Mouse (Mus musculus): Measurements from ENCODE around the gene Mrpl9.

The Mrpl9 gene

DNA sequence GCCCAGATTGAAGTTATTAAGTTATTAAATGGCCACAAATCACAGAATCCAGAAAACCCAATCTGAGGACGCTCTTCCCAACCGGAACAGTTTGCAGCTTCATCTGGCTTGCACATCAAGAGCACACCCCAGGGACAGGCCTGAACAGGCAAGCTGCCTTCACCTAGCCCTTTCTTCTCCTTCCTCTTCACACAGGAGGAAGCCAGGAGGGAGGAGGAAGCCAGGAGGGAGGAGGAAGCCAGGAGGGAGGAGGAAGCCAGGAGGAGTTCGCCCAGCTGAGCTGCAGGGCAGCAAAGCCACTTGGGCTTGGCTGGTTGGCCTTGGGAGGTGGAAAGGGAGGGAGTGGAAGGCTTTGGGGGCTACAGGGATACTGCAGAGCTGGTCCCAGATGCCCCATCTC, 25.8 kb downstream of the Mrpl9 start:
- DNase-seq = no peak

DNA sequence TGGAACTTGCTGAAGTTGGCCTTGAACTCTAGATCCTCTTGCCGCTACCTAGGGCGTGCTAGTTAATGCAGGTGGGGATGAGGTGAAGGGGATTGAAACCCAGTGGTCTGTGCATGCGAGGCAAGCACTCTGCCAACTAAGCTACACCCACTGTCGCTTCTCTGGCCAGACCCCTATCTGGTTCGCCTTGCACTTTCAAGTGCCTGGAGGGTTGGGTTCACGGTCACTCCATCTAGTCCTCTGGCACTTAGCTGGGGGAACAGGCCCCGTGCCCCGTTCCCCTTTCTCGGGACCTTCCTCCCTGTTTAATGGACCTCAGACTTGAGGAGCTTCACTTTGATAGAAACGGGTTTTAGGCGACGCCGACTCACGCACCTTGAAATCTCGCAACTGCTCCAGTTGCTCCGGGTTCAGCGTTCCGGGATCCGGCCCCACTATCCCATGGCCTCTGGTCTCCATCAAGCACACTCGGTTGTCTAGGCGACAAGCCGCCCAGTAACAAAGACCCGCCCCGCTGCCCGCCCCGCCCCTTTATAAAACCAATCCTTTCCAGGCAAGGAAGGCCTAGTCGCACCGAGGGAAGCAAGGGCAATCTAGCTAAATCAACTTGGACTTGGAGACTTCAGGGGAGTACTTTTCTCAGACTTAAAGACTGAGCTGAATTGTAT, 29.5 kb downstream of the Mrpl9 start:
- DNase-seq = no peak

DNA sequence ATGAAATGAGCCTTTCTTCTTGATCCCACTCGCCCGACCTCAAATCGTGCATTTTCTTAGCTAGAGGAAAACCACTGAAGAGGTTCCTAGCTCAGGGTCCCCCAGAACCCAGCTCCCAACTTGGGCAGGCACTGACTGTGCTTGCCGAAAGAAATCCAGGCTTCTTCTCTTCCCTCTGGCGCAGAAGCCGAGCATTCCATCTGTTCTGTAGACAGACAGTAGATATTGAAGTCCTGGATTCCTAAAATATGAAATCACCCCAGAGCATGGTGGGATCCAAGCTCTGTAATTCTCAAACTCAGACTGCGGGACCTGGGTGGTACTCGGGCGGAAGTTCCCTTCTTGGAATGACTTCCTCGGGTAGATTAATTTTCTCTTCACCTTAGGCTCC, 30.0 kb downstream of the Mrpl9 start:
- DNase-seq = no peak

DNA sequence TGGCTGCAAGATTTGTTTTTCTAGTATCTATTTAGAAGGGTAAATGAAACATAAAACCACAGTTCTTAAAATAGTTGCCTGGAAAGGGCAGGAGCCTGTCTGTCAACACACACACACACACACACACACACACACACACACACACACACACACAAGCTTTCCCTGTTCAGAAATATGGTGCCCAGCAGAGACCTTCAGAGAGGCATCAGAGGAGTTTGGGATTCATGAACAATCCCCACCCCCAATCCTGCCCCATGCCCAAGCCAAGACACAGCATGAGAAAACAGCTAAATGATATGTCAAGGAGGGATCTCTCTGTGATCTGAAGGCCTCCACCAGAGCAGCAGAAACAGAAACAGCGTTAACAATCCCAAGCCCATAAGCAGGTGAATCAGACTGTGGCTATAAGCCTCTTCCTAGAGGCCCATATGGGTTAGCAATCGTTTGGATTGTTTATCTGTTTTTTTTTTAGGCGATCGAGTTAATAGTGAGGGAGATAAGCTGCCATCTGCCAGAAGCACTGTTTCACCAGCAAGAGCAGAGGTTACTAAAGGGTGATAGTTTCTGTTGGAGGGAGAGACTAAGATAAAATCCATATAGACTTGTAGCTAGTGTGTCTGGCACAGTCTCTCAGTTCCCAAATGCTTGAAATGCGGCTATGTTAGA, 30.6 kb downstream of the Mrpl9 start:
- no peak for DNase-seq

DNA sequence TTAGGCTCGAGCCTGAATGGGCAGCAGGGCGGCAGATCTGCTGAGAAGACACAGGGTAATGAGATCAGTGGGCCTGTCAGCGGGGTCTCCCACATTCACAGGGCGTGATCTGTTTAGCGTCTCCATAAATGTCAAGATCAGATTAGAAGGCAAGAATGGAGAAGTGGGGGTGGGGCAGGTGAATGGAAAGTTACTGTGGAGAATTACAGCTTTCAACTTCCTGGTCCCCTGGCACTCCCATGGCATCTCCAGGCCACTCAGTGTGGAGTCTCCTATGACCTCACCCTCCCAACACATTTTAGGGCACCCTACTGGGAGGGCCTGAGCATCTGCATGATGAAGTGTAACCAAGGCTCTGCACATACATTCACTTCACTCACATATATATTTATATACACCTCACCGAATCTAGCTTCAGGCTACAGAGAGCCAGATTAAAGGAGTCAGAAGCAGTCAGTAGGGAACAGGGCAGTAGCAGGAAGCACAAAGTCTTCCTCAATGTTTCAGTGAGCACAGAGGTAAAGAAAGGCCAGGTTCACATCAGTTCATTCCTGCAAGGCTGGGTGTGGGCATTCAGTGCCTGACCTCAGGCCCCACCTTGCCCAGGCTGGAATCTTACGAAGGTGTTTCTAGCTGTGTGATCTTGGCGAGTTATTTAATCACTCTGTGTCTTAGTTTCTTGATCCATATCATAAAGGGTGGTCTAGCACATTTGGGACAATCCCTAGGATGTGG, 33.4 kb downstream of the Mrpl9 start:
- DNase-seq = peak; percentile 56

DNA sequence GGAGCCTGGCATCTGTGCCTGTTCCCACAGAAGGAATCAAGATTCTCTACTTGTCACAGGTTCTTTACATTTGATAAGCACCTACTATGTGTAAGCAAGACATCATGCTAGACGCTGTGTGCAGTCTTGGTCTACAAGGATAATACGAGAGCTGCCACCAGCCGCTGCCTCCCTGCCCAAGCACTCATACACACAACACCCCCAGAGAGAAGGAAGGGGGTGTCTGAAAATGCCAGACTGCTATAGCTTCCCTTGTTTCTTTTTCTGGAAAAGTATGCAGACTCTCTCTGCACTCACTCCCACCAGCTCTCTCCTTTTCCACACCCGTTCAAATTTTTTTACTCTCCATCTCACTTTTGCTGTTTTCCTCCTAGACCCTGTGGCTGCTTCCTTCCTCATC, 34.3 kb downstream of the Mrpl9 start:
- DNase-seq = no peak

DNA sequence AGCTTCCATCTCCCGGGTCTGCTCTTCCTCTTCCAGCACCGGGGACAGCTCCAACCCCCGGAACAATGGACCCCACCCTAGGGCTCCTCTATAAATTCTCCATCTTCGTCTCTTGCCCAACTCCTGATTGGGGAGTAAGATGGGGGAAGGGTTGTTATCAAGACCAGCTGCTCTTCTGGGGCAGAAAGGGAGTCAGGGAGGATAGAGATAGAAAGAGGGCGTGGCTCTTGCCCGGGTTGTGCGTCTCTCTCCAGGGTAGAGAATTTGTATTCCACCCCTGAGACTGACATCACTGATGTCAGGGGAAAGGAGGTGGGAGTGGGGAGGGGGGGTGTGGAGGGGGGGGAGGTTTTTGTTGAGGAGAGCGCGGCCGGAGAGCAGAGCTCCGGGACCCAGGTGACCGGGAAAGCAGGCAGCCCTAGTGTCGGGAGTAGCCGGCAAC, 34.9 kb downstream of the Mrpl9 start, which contains the start of gene Celf3:
Celf3 (plus strand) TSS at position 315 of the 442 bp plus-strand sequence.
- no peak for DNase-seq

DNA sequence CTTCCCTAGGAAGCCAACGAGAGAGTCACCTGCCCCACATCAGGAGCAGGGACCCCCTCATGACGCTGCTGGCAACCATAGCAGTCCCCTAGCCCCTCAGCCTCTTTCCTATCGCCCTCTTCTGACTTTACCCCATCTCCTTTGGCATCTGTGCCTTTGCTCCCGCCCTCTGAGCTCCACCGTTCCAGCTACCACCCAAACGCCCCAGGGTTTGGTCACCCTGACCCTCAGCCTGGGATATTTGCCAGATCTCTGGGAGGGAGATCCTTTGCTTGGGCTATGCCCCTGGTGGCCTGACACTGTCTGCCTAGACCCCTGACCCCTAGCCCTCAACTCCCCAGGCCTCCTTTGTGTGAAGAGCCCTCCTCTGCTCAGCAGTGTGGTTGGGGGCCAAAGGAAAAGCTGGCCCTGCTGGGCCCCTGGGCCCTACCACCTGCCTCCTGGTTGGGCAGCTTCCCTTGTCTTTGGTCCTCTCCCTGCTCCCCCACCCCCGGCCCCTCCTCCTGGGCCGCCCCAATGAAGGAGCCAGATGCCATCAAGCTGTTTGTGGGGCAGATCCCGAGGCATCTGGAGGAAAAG, 35.6 kb downstream of the Mrpl9 start:
- DNase-seq = no peak

DNA sequence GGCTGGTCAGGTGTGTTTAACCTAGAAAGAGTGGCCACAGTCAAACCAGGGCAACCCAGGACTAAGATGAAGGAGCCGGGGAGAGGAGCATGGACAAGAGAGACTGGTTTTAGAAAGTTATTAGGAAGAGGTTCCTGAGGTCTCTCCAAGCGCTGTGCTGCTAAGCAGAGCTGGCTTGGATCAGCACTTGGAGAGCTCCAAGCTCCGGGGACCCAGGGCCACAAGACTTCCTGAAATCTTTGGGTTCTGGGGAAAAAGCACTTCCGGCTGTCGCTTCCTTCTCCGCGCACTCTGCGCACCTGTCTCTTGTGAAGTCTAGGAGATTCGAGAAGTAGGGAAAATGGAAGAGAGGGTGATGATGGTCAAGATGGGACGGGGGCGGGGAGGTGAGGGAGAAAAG, 36.4 kb downstream of the Mrpl9 start:
- DNase-seq = no peak

DNA sequence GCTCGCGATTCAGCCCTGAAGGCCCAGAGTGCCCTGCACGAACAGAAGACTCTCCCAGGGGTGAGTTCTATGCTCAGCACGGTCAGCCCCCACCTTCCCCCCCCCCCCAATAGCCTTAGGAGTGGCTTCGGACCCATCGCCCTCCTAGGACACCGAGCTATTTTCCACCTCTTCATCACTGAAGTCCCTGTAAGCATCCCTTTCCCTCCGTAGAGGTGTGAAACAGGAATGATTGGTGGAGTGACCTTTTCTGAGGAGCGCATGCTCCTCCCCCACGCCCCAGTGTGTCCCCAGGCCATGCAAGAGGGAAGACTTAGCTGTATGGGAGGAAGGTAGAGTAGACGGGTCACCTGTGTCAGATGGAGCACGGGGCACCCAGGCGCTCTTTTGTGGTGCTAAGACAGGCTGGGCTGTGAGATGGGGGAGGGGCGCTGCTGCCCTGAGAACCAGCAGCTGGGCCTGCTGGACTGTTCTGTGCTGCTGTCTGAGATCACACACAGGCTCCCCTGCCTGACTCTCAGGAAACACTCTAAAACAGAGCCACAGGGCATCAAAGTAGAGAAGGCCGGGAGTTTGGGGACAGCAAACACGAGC, 37.3 kb downstream of the Mrpl9 start, which contains the start of gene Riiad1:
Riiad1 (minus strand) TSS at position 51 of the 594 bp plus-strand sequence.
- no peak for DNase-seq

DNA sequence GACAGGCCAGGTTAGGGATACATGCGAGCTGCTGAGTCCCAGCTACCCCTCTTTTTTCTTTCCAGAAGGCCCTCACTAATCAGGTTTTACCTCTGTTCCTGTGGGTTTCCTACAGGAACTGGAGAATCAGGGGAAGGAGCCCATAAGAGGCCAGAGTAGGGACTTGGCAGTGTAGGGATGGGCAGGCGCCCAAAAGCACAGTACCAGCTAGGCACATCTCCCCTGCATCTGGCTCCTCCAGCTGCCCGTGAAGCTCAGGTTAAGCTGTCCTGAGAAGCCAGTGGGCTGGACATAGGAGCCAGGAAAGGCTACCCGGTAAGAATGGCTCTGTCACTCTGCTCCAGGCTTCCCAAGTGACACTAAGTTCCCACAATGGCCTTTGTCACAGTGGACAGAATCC, 38.3 kb downstream of the Mrpl9 start:
- no peak for DNase-seq

DNA sequence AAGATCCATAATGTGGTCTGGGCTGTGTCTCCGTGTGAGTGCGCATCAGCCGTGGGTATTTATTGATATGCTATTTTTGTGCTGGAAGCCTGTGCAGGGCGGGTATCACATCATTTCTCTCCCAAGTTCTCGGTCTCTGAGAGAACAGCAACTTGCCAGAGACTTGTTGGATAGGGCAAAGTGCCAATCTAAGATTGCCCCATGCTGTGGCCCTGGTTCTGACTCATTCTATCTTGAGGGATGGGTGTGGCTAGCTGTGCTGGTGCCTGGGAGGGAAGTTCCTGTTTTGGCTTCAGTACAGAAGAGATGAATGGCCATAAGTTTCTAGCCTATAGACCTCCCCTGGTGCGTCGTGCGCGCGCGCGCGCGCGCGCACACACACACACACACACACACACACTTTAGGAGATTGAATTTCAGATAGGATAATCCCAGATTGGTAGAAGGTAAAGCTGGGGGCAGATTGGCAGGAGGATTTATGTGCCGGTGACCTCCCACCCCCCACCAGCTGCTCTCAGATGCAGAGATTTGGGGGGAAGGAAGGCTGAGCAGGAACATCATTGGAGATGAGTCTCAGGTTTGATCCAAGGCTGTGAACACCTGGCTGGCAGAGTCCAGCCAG, 39.8 kb downstream of the Mrpl9 start:
- DNase-seq = no peak

DNA sequence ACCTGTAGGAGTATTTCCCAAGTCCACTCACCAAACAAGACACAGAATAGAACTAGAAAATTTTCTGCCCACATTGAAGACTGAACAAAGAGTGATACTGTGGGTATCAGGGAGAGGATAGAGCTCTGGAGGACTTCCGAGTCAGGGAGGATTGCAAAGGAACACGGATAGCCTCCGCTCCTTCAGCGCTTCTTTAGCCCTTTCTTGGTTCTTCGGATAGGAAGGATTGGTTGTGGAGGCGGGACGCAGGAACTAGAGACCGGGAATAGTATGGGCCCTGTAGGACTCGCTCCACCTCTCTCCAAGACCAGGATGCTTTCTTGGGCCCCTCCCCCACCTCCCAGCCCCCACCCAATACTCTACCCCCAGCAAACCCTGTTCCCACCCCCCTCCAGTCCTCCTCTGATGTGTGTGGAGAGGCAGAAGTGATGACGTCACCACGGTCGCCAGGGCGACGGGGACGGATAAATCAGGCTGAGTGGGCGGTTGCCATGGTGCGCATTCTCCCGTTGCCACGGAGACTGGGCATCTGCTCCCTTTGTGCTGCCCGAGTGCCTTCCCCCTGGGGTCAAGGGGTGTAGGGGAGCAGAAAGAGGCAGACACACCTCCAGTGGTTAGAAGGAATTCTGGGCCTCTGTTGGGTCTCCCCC, 40.8 kb downstream of the Mrpl9 start:
- DNase-seq = no peak

DNA sequence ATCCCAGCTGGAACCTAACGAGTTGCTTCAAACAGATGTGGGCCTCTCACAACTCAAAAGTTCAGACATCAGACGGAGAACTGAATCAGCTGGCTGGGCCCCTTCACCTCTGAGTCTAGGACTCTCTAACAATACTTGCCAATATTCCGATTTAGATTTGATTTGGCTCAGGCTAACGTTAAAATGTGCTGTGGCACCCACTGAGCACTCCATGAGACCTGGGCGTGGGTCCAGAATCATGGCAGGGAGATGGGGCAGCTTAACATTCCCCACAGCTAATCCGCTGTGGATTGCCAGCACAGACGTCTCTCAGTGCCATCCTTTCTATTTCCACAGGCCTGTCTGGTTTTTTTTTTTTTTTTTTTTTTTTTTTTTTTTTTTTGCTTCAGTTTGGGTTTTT, 42.8 kb downstream of the Mrpl9 start:
- DNase-seq = no peak

DNA sequence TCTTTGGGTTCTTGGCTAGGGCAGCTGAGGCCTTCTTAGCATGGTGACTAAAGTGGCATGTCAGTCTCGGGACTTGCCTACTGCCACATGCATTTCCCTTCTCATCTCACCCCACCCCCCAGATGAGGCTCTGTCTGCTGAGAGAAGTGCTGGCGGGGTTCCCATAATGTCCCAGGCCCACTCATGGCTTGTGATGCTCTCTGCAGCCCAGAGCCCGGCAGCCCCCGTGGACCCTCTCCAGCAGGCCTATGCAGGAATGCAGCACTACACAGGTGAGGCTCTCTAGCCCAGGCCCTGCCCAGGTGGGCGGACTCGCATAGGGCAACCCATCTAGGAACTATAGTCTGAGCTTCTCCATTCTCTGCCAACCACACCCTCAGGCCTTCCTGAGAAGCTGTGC, 44.5 kb downstream of the Mrpl9 start:
- no peak for DNase-seq

DNA sequence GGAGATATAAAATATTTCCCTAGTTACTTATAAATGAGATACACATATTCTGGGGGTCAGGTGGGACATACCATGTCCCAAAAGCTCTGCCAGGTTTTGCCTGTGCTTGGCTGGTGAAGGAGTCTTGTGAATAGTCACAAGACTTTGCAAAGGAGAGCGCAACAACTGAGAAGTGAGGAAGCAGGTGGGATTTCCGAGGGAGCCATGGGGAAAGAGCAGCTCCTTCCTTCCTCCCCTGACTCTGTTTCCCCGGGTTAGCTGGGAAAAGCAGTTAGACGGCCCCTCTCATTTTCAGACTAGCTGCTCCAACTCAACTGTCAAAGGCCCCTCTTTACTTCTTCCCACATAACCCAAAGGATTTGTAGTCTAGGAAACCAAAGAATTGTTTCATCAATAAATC, 54.0 kb downstream of the Mrpl9 start:
- DNase-seq = no peak

Measured in kidney, adult 11 months (tissue).